Mouse (Mus musculus) heart, embryonic 10.5 days (tissue): ENCODE measurements around the gene B3gnt5. TPM values are rescaled to one million over a fixed set of nuclear protein-coding genes. Genes with fewer than 3 reads are reported as not detected.
"Not testable (repeated sequence)": the region's sequence is repeated elsewhere in the genome, so short reads cannot be mapped to it uniquely, and the experiment has no call there.

Source experiments
- DNase-seq: peaks from one replicate; pipeline ENCODE4 v3.0.0-alpha.2; 2017; ENCODE audit warnings: low spot score
- H3K27ac ChIP-seq: fragments of 300-500 bp; sonication (generic); 2 replicates; pipeline ENCODE4 v1.5.1; 2016; ENCODE audit warnings: mild to moderate bottlenecking
- H3K27me3 ChIP-seq: fragments of 300-500 bp; sonication (generic); 2 replicates; pipeline ENCODE4 v1.6.1; 2016; ENCODE audit warnings: mild to moderate bottlenecking; ENCODE audit not compliant: poor library complexity, insufficient read depth, severe bottlenecking
- H3K36me3 ChIP-seq: fragments of 300-500 bp; sonication (generic); 2 replicates; pipeline ENCODE4 v1.6.1; 2016; ENCODE audit warnings: mild to moderate bottlenecking, moderate library complexity
- H3K4me1 ChIP-seq: fragments of 300-500 bp; sonication (generic); 2 replicates; pipeline ENCODE4 v1.6.1; 2016; ENCODE audit warnings: mild to moderate bottlenecking
- H3K4me3 ChIP-seq: fragments of 300-500 bp; sonication (generic); 2 replicates; pipeline ENCODE4 v1.5.1; 2016; ENCODE audit warnings: mild to moderate bottlenecking, moderate library complexity
- H3K9me3 ChIP-seq: fragments of 300-500 bp; sonication (generic); 2 replicates; pipeline ENCODE4 v1.6.1; 2016; ENCODE audit warnings: mild to moderate bottlenecking, moderate library complexity
- WGBS: fragments of 180-500 bp; shearing (Covaris S2); methylation state at CpG from one replicate; pipeline ENCODE4 v1.1.7; 2016; 5-methylcytosine and 5-hydroxymethylcytosine counted together
- polyA plus RNA-seq: library from polyadenylated mRNA; unstranded; fragments of >200 nt; fragmentation: Nextera tagmentation; extraction: Ambion mirVana; gene quantifications from 2 replicates; pipeline ENCODE4 v1.2.1, GENCODE M21; 2016

Gene B3gnt5
- 29.3 and 31.0 TPM in 2 replicates for polyA plus RNA-seq

DNA sequence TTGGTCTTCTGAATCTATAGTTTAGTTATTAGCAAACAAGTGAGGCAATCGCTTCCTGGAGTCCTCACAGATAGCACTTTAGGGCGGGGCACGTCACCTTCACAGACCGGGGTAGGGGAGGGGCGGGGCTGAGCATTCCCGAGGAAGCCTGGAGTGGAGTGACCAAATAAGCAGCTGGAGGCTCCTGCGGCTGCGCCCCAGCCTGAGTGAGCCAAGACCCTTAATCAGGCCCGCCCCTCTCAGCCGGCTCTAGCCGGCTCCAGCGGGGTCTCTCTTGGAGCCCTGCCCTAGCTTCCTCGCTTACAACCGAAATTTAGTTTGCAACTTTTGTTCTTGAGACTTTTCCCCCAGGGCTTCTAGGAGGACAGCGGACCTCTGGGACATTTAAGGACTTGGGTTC lies at the start of gene B3gnt5:
TSS of gene B3gnt5 (plus strand) at position 135 of the 400 bp plus-strand sequence.
- DNase-seq: peak; percentile 96
- under 1% methylated on average over 15 of the region's 15 CpGs for WGBS

DNA sequence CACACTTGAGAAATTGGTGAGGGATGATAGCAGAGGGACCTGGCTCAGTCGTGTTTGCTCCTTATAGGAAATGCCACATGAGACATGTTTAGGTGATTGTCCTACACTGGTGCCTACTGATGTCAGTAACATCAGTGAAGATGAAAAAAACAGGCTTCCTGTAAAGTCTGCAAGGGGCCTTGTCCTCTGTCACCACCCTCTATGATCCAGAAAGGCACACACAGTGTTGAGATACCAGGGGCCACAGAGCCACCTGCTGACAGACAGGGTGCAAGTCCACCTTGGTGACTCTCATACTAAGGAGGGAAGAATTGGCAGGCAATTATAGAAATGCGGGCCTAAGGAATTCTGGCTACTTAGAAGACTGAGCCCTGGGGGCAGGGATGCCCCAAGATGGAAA lies 39.0 kb upstream of the B3gnt5 start:
- Histone ChIP-seq H3K9me3 (no peaks in the 10 kb centered on the region), H3K27ac (no peak overlapping the region), H3K4me3 (no peak overlapping the region), H3K36me3 (no peaks in the 10 kb centered on the region), H3K27me3 (no peaks in the 10 kb centered on the region), H3K4me1 (no peaks in the 10 kb centered on the region)
- DNase-seq: no peak
- WGBS: 32% methylated on average over 2 of the region's 2 CpGs

More for the DNA sequence above, at the start of gene B3gnt5:
- peaks cover 7% of the 10 kb centered on the region; the same call in 1 of the 2 replicates for H3K4me1 ChIP-seq
- peak within 1 kb of the TSS; percentile 85 for H3K4me3 ChIP-seq
- no peaks in the 10 kb centered on the region for H3K27me3 ChIP-seq
- H3K27ac ChIP-seq: peak within 1 kb of the TSS; percentile 97
- peaks cover 9% of the 10 kb centered on the region; the same call in 1 of the 2 replicates for H3K36me3 ChIP-seq
- no peaks in the 10 kb centered on the region for H3K9me3 ChIP-seq

DNA sequence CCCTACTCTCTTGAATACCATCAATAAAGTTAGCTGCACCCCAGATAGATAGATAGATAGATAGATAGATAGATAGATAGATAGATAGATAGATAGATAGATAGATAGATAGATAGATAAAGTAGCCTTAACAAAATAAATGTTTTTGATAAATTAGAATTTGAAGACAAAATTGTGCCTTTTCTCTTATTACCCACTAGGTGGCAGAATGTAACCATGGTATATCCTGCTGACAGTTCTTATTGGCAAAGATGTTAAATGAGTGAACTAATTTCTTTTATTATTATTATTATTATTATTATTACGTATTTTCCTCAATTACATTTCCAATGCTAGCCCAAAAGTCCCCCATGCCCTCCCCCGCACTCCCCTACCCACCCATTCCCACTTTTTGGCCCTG lies 35.9 kb upstream of the B3gnt5 start:
- not testable (repeated sequence) for DNase-seq

GRCm38 (mm10) chr16:19732896-19733295 lies 27.1 kb upstream of the B3gnt5 start:
- Histone ChIP-seq H3K27me3 (no peaks in the 10 kb centered on the region), H3K4me3 (no peak overlapping the region), H3K27ac (no peak overlapping the region), H3K36me3 (no peaks in the 10 kb centered on the region), H3K4me1 (no peaks in the 10 kb centered on the region), H3K9me3 (no peaks in the 10 kb centered on the region)
- no peak for DNase-seq
- WGBS: 82% methylated on average over 1 of the region's 1 CpGs

More for the DNA sequence above, 35.9 kb upstream of the B3gnt5 start:
- H3K27ac ChIP-seq, H3K9me3 ChIP-seq, H3K27me3 ChIP-seq, H3K36me3 ChIP-seq, H3K4me3 ChIP-seq, H3K4me1 ChIP-seq: not testable (repeated sequence)
- WGBS: 36% methylated on average over 2 of the region's 2 CpGs

DNA sequence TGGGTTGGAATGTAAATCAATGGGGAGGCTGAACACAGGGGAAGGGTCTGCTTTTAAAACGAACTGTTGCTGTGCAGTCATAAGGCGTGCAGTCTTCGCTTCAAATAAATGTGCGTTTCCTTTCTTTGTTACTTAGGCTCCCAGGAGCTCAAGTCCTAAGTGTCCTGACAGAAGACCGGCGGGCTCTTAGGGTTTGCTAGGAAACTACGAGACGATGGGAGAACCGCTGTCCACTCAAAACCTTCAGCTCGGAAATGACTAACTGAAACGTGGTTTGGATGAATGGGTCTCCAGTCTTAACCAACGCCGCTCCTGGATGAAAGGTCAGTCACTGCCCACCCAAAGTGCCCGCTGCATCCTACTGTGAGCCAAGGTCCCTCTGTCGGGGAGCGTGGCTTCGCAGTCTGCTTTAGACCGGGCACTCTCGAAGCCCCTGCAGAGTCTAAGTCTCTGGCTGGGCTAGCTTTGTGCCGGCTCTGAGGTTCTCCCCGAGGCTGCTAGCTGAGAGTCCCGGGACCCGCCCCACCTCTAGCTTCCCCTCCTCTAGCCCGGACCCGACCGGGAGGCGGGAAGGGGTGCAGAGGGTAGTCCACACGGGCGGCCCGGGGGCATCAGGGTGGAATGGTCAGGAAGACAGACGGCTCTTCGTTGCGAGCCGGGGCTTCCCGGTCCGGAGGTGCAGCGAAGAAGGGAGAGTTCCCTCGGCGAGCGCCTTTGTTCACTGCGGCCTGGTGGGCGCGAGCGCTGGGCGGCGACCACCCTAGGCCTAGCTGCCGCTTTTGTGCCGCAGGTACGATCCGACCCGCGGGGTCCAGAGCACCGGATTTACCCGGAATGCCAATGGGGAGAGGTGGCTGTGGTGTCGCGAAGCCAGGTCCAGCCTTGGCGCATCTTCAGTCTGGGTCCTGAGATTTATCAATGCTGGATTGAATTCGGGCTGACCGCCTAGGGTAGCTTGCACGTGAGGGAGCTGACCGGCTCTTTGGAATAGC lies 793 bp downstream of the B3gnt5 start:
- H3K36me3 ChIP-seq: peaks cover 17% of the 10 kb centered on the region
- no peaks in the 10 kb centered on the region for H3K27me3 ChIP-seq
- WGBS: under 1% methylated on average over 61 of the region's 61 CpGs
- peaks cover 7% of the 10 kb centered on the region; the same call in 1 of the 2 replicates for H3K4me1 ChIP-seq
- DNase-seq: peak; percentile 85
- peak overlapping the region; percentile 85 for H3K4me3 ChIP-seq
- peak overlapping the region; percentile 97 for H3K27ac ChIP-seq
- H3K9me3 ChIP-seq: no peaks in the 10 kb centered on the region

DNA sequence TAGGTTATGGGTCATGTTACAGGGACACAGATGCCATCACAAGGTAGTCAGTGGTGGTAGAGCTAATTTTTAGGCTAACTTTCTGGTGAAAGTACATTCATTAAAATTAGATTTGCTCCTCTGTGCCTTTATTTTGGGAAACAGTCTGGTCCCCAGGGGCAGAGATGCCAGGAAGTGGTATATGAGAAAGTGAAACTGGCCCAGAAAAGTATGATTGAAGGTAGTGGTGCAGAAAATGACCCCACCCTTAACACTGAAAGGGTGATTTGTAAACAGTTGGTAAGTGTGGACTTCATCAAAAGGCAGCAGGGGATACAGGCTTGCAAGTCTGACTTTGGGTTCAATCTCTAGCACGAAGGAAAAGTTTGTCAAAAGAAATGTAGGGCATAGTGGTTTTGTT lies 1.7 kb downstream of the B3gnt5 start:
- Histone ChIP-seq H3K4me1 (peaks cover 7% of the 10 kb centered on the region; the same call in 1 of the 2 replicates), H3K27me3 (no peaks in the 10 kb centered on the region), H3K36me3 (peaks cover 26% of the 10 kb centered on the region), H3K4me3 (peak overlapping the region; percentile 85), H3K9me3 (no peaks in the 10 kb centered on the region), H3K27ac (peak overlapping the region; percentile 97)
- DNase-seq: no peak
- WGBS: 38% methylated on average over 1 of the region's 1 CpGs

DNA sequence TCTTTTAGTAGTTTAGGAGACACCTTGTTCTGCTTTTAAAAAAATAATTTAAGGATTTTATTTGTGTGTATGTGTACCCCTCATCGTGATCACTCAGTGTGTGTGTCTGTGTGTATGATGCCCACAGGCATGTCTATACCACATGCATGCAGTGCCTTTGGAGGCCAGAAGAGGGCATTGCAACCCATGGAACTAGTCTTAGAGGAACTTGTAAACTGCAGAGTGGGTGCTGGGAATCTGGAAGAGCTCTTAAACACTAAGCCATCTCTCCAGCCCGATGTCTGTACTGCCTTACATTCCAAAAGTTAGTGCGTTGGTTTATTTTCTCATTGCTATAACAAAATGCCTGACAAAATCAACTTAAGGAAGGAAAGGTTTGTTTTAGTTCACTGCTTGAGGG lies 6.1 kb downstream of the B3gnt5 start:
- H3K4me3 ChIP-seq: no peak overlapping the region
- WGBS: 99% methylated on average over 3 of the region's 3 CpGs
- H3K27ac ChIP-seq: no peak overlapping the region
- peaks cover 69% of the 10 kb centered on the region for H3K36me3 ChIP-seq
- H3K9me3 ChIP-seq: no peaks in the 10 kb centered on the region
- no peaks in the 10 kb centered on the region for H3K27me3 ChIP-seq
- peaks cover 7% of the 10 kb centered on the region; the same call in 1 of the 2 replicates for H3K4me1 ChIP-seq
- DNase-seq: no peak

GRCm38 (mm10) chr16:19768046-19768445 lies 8.0 kb downstream of the B3gnt5 start:
- Histone ChIP-seq H3K27ac (no peak overlapping the region), H3K4me3 (no peak overlapping the region), H3K4me1 (no peaks in the 10 kb centered on the region), H3K9me3 (no peaks in the 10 kb centered on the region), H3K36me3 (peaks cover 83% of the 10 kb centered on the region), H3K27me3 (no peaks in the 10 kb centered on the region)
- no peak for DNase-seq
- 93% methylated on average over 5 of the region's 5 CpGs for WGBS

- no peaks in the 10 kb centered on the region for H3K4me1 ChIP-seq
Observed at GRCm38 (mm10) chr16:19772013-19772412, 12.0 kb downstream of the B3gnt5 start.

GRCm38 (mm10) chr16:19786386-19787090 lies 26.5 kb downstream of the B3gnt5 start:
- Histone ChIP-seq H3K27ac (no peak overlapping the region), H3K36me3 (no peaks in the 10 kb centered on the region)

More at GRCm38 (mm10) chr16:19772013-19772412, 12.0 kb downstream of the B3gnt5 start:
- DNase-seq: no peak
- Histone ChIP-seq H3K27me3 (no peaks in the 10 kb centered on the region), H3K27ac (no peak overlapping the region), H3K9me3 (no peaks in the 10 kb centered on the region), H3K4me3 (no peak overlapping the region), H3K36me3 (peaks cover 56% of the 10 kb centered on the region)

DNA sequence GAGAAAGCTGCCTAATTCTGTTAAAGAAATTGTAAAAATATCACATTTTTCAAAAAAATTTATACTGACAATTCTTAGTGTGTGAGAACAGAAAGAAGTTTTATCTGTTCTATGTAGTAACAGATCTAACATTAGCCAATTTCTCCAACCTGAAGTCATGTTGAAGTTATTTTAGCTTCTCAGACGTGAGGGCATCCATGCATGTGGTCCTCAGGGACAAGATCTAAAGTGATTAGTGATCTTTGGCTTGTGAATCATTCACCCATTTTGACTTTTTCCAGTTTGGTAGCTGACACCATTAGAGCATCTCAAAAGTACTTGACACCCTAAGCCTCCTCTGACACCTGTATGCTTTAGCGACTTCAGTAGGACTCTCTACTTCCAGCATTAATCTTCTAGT lies 29.9 kb downstream of the B3gnt5 start:
- Histone ChIP-seq H3K36me3 (no peaks in the 10 kb centered on the region), H3K9me3 (no peaks in the 10 kb centered on the region), H3K4me3 (no peak overlapping the region), H3K4me1 (no peaks in the 10 kb centered on the region), H3K27ac (no peak overlapping the region), H3K27me3 (no peaks in the 10 kb centered on the region)
- 79% methylated on average over 2 of the region's 2 CpGs for WGBS
- no peak for DNase-seq

More at GRCm38 (mm10) chr16:19786386-19787090, 26.5 kb downstream of the B3gnt5 start:
- H3K27me3 ChIP-seq: no peaks in the 10 kb centered on the region
- no peak for DNase-seq
- H3K9me3 ChIP-seq: no peaks in the 10 kb centered on the region
- H3K4me1 ChIP-seq: no peaks in the 10 kb centered on the region
- no peak overlapping the region for H3K4me3 ChIP-seq
- 75% methylated on average over 12 of the region's 12 CpGs for WGBS

- Histone ChIP-seq H3K4me3 (no peak overlapping the region), H3K4me1 (no peaks in the 10 kb centered on the region)
- 74% methylated on average over 2 of the region's 2 CpGs for WGBS
Observed at GRCm38 (mm10) chr16:19818801-19819200, 58.8 kb downstream of the B3gnt5 start.

More at GRCm38 (mm10) chr16:19818801-19819200, 58.8 kb downstream of the B3gnt5 start:
- no peak for DNase-seq
- no peak overlapping the region for H3K27ac ChIP-seq
- no peaks in the 10 kb centered on the region for H3K9me3 ChIP-seq
- no peaks in the 10 kb centered on the region for H3K27me3 ChIP-seq
- H3K36me3 ChIP-seq: no peaks in the 10 kb centered on the region
